Mouse (Mus musculus): ENCODE measurements at regions not wholly inside any gene's neighbourhood (a gene's known extent, or its start where the extent isn't known, plus 50 kb on each side); places are given as distances from the start of the nearest gene placed in this dataset.

GRCm38 (mm10) chr4:80767447-80767846, 66.5 kb upstream of the Tyrp1 start:
- TF ChIP-seq CTCF (IDR thresholded peaks at IDR 0.05; ENCODE audit: low read depth) (no peak), EP300 (IDR thresholded peaks at IDR 0.05; ENCODE audit: low read depth) (no peak)
